Mouse (Mus musculus) yolk sac, embryonic 10.5 days (tissue): ENCODE measurements at regions not wholly inside any gene's neighbourhood (a gene's known extent, or its start where the extent isn't known, plus 50 kb on each side); places are given as distances from the start of the nearest gene placed in this dataset.
A peak's percentile ranks its signal among the peaks of the same experiment; 100 is the strongest.

Source experiments
- DNase-seq: peaks from one replicate; pipeline ENCODE4 v3.0.0-alpha.2; 2017; ENCODE audit warnings: low spot score

DNA sequence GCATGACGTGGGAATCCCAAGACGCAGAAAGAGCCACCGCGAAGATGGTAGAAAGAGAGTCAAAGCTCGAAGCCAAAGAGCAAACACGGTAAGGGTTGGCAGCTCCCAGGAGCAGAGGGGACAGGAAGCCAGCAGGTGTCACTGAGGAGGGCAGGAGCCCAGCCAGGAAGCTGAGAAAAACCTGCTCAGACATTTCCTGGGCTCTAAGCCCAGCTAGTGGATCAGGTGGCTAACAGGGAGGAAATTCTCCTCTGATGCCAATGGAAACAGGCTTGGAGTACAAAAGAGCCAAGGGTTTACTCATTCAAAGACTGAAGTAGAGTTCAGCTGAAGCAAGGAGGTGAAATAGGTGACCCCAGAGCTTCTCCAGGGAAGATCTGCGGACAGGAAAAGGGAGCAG, 368.9 kb downstream of the Nkx6-1 start:
- no peak for DNase-seq

DNA sequence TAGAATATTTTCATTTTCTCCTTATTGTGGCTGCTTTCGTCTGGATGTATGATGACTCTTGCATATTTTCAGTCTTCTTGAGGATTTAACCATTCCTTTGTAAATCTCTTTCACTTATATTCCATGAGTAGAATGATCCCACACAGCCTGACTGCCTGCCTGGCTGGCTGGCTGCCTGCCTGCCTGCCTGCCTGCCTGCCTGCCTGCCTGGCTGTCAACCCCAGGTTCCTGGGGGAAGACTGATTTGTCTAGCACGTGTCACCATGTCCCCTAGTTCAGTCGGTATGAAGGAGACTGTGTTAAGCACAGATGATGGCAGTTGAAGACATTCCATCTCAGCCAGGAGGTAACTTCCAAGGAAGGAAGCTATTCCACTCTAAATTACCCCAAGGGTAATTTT, 370.8 kb downstream of the Nkx6-1 start:
- no peak for DNase-seq

DNA sequence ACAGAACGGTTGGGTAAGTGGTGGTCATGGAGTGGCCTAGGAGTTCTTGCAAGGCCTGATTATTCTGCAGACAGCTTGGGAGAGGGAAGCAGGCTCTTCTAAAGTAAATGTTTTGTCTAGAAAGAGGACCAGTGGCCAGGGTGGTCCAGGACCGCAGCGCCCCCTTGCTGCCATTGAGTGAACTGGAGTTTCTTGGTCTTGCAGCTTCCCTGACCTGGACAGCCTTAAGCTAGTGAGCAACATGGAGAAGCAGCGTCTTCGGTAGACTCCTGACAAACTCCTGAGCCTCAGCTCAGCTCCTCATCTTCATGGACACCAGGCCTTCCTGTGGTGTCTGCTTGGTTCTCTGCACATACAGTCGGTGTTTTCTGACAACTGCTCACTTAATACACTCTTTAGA, 376.4 kb downstream of the Nkx6-1 start:
- DNase-seq = no peak

- DNase-seq = no peak
Measured at GRCm38 (mm10) chr5:101285941-101286340, 378.9 kb downstream of the Nkx6-1 start.

DNA sequence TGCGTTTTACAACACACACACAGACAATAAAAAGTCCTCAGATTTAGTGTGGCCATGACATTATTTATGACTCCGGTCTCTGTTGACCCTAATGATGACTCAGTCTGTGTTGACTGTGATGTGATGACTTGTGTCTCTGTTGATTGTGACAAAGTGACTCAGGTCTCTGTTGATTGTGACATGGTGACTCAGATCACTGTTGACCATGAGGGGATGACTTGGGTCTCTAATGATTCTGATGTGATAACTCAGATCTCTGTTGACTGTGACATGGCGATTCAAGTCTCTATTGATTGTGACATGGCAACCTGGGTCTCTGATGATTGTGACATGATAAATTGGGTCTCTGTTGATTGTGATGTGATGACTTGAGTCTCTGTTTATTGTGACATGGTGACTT, 405.0 kb downstream of the Gpat3 start:
- DNase-seq = no peak

- no peak for DNase-seq
Measured at GRCm38 (mm10) chr5:101242651-101243050, 397.1 kb downstream of the Gpat3 start.

DNA sequence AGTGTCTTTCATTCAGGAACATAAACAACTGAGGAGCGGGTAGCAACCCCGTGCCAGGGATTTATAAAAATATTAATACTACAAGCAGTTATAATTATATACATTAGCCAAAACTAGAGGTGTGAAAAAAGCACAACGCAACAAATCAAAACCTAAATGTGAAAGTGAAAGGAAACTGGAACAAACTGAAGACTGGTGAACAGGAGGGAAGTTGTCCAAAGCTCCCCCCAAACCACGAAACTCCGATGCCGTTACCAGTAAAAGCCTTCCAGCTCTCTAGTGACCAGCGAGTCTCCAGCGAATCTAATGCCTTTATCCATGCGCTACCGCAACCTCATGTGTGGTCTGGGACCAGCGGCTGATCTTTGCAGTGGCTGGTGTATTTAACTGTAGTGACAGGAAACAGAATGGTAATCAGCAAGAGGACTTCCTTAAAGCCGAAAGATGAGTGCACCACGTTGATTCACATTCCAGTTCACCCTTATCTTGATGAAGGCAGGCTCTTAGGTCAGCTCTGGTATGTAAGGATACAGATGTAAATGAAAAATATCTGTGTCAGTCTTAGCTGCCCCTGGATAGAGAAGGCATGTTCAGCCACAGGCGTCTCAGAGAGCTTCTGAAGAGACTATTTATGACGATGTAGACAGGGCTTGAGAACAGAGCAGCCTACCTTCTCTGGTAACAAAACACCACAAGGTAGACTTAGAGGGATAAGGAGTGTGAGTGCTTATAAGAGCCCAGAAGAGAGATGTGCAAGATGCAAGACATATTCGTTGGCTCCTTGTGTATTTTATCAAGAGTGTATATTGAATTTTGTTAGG, 394.0 kb downstream of the Gpat3 start:
- peak; percentile 11 for DNase-seq

- no peak for DNase-seq
Measured at GRCm38 (mm10) chr5:101236163-101236693, 390.7 kb downstream of the Gpat3 start.

GRCm38 (mm10) chr5:101222390-101222789, 376.9 kb downstream of the Gpat3 start:
- no peak for DNase-seq

- no peak for DNase-seq
Measured at GRCm38 (mm10) chr5:101218082-101218481, 372.6 kb downstream of the Gpat3 start.

- no peak for DNase-seq
Measured at GRCm38 (mm10) chr5:101216837-101217571, 371.5 kb downstream of the Gpat3 start.

DNA sequence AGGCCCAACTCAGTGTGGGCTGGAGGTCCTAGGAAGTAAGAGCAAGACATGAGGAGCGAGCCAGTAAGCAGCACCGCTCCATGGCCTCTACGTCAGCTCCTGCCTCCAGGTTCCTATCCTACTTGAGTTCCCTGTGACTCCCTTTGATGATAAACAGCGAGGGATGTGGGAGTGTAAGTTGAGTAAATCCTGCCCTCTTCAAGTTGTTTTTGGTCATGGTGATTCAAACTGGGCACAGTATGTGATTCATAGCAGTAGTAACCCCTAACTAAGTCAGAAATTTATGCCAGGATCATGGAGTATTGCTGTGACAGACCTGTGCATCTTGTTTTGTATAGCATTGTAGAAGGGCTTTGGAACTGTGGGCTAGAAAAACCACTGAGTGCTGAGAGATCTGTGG, 366.5 kb downstream of the Gpat3 start:
- DNase-seq = no peak

GRCm38 (mm10) chr5:101208150-101208549, 362.6 kb downstream of the Gpat3 start:
- no peak for DNase-seq

DNA sequence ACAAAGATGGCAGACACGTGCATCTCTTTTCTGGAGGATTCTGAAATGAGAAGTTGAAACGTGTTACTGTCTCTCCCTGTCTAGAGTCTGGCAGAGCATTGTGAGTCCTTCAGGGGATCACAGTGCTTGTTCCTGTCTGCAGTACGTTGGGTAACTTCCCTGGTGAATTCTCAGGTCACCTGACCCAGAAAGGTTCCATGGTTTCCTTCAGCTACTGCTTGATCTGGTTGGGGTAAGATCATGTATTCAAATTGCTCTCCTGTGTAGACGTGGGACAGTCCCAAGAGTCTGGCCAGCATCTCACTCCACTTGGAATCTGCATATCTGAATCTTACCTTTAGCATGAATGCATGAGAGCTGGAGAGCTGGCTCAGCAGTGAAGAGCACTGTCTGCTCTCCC, 350.0 kb downstream of the Gpat3 start:
- DNase-seq = no peak

DNA sequence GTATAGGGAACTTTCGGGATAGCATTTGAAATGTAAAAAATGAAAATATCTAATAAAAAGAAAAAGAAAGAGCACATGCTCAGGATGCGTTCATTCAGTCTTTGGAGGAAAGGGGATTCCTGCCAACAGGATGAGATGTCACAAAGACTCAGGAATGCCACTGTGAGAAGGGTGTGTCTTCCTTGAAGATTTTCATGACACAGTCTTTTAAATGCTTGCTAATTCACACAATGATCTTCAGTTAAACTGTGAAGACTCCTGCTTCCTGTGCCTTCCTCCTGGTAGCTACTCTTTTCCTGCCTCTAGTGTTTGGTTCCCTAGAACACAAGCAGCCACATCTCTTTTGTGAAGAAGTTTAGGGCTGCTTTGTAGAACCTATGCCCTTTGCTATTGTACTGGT, 345.5 kb downstream of the Gpat3 start:
- DNase-seq = no peak

DNA sequence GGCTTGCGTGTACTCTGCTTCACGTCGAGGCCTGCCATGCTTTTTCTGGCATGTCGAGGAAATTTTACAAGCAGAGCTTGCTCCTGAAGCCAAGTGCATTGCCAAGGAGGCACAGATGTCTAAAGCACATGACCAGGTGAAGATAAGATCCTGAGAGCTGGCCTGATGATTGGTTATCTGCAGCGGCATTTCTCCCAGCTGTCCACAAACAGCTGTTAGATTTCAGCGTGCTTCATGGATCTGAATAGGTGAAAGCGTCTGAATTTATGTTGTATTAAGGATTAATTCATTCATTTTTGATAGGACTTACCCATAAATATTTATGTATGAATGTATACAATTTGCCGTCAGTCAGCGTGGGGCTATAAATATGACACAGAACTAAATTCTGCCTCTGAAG, 327.7 kb downstream of the Gpat3 start:
- no peak for DNase-seq

DNA sequence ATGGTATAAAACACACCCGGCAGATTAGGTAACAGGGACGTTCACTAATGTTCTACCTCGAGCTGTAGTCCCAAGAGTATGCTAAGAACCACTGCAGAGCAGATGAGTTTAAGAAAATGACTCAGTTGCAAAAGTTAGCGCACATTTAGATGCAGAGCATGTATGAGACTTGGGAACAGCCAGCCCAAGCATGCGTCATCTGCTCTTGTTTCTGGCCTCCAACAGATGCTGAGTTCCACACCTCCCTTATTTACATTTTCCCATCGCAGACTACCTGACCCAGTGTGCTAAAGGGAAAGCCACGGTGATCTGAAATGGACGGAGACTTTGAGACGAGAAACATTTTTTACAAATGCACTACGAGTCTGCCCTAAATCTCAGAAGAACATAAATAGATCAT, 327.3 kb downstream of the Gpat3 start:
- DNase-seq = no peak

- DNase-seq = no peak
Measured at GRCm38 (mm10) chr5:101169074-101169473, 323.6 kb downstream of the Gpat3 start.

GRCm38 (mm10) chr5:101163624-101164213, 318.2 kb downstream of the Gpat3 start:
- DNase-seq = no peak

DNA sequence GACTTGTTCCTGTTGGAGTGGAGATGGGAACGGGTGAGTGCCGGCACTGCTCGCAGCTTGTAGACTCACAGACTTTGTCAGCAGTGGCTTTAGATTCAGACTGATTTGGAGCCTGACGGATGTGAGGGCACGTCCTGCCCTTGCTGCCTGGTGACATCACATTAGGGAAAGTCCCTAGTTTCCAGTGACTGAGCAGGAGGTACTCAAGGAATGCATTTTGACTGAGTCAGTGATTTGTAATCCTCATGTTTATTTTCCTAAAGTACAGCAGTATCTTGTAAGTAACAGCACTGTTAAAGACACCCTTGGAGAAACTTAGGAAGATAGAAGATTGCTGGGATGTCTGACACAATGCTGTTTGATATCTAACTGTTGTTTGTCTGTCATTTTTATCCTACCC, 317.6 kb downstream of the Gpat3 start:
- DNase-seq = peak; percentile 6

DNA sequence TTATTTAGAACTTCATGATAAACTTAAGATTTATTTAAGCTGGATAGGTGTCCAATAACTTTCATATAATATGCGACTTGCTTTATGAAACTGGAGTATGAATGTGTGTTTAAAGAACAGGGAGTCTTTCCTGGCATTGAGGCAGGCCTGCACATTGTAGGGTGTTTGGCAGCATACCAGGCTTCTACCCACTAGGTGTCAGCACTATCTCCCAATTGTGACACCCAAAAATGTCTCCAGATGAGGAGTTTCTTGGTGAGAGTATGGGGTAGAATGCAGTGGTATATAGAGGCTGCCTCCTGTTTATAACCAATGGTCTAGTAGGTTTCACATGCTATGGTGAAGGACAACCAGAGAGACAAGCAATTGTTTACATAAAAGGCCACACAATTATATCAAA, 311.9 kb downstream of the Gpat3 start:
- DNase-seq = no peak

DNA sequence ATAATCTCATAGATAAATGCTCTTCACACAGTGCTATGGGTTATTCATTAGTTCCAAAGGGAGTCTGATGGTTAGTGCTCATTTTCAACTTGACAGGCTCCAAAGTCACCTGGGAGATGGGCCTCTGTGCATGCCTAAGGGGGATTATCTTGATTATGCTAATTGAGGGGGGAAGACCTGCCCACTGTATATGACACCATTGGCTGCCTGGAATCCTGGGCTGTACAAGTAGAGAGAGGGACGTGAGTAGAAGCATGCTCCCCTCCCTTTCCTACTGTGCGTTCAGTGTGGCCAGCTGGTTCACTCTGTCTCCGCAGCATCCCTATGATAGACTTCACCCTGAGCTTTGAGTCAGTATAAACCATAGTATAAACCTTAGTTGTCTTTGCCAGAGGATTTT, 300.8 kb downstream of the Gpat3 start:
- DNase-seq = no peak

- DNase-seq = no peak
Measured at GRCm38 (mm10) chr5:101124941-101125453, 279.5 kb downstream of the Gpat3 start.
